Mouse (Mus musculus): ENCODE results near the gene Chrna3.

Chrna3 gene

GRCm38 (mm10) chr9:55026275-55026663 is at the start of gene Chrna3:
Gene Chrna3, minus strand, starts transcription at chr9:55026562.
- peak; percentile 27 to 56 for DNase-seq (ENCODE audit: inconsistent age in 2 of 2, low spot score in 1 of 2)

- no peak for DNase-seq (ENCODE audit: inconsistent age in 2 of 2, low spot score in 1 of 2)
Measured at GRCm38 (mm10) chr9:55067965-55068265, 41.6 kb upstream of the Chrna3 start.

GRCm38 (mm10) chr9:55067260-55067964 is 41.0 kb upstream of the Chrna3 start:
- peak; percentile 46 to 59 for DNase-seq (ENCODE audit: inconsistent age in 2 of 2, low spot score in 1 of 2)

- no peak for DNase-seq (ENCODE audit: inconsistent age in 2 of 2, low spot score in 1 of 2)
Measured at GRCm38 (mm10) chr9:55065241-55065640, 38.9 kb upstream of the Chrna3 start.

- DNase-seq (ENCODE audit: inconsistent age in 2 of 2, low spot score in 1 of 2), result no peak
Measured at GRCm38 (mm10) chr9:55058067-55058466, 31.7 kb upstream of the Chrna3 start.

- DNase-seq (ENCODE audit: inconsistent age in 2 of 2, low spot score in 1 of 2), result no peak
Measured at GRCm38 (mm10) chr9:55055386-55055930, 29.1 kb upstream of the Chrna3 start.

- peak; percentile 24 to 65 for DNase-seq (ENCODE audit: inconsistent age in 2 of 2, low spot score in 1 of 2)
Measured at GRCm38 (mm10) chr9:55048211-55048880, 22.0 kb upstream of the Chrna3 start, which contains the start of gene Chrnb4. Gene Chrnb4, minus strand, starts transcription at chr9:55048779.

GRCm38 (mm10) chr9:55046764-55047163 is 20.4 kb upstream of the Chrna3 start:
- DNase-seq (ENCODE audit: inconsistent age in 2 of 2, low spot score in 1 of 2), result peak in 1 of 2 experiments; percentile 39

- DNase-seq (ENCODE audit: inconsistent age in 2 of 2, low spot score in 1 of 2), result no peak
Measured at GRCm38 (mm10) chr9:55045001-55045400, 18.6 kb upstream of the Chrna3 start.

GRCm38 (mm10) chr9:55043688-55044087 is 17.3 kb upstream of the Chrna3 start:
- no peak for DNase-seq (ENCODE audit: inconsistent age in 2 of 2, low spot score in 1 of 2)

- no peak for DNase-seq (ENCODE audit: inconsistent age in 2 of 2, low spot score in 1 of 2)
Measured at GRCm38 (mm10) chr9:55041389-55041788, 15.0 kb upstream of the Chrna3 start.

- DNase-seq (ENCODE audit: inconsistent age in 2 of 2, low spot score in 1 of 2), result no peak
Measured at GRCm38 (mm10) chr9:55039983-55040382, 13.6 kb upstream of the Chrna3 start.

GRCm38 (mm10) chr9:55038948-55039347 is 12.6 kb upstream of the Chrna3 start:
- no peak for DNase-seq (ENCODE audit: inconsistent age in 2 of 2, low spot score in 1 of 2)

GRCm38 (mm10) chr9:55031435-55032167 is 5.2 kb upstream of the Chrna3 start:
- no peak for DNase-seq (ENCODE audit: inconsistent age in 2 of 2, low spot score in 1 of 2)

- DNase-seq (ENCODE audit: inconsistent age in 2 of 2, low spot score in 1 of 2), result peak in 1 of 2 experiments; percentile 40
Measured at GRCm38 (mm10) chr9:55025534-55026274, 658 bp downstream of the Chrna3 start.

- DNase-seq (ENCODE audit: inconsistent age in 2 of 2, low spot score in 1 of 2), result peak; percentile 75 to 94
Measured at GRCm38 (mm10) chr9:55023902-55024583, 2.3 kb downstream of the Chrna3 start.

- DNase-seq (ENCODE audit: inconsistent age in 2 of 2, low spot score in 1 of 2), result no peak
Measured at GRCm38 (mm10) chr9:55023326-55023725, 3.0 kb downstream of the Chrna3 start.

- DNase-seq (ENCODE audit: inconsistent age in 2 of 2, low spot score in 1 of 2), result no peak
Measured at GRCm38 (mm10) chr9:55016926-55017325, 9.4 kb downstream of the Chrna3 start.

GRCm38 (mm10) chr9:55010588-55011350 is 15.6 kb downstream of the Chrna3 start:
- DNase-seq (ENCODE audit: inconsistent age in 2 of 2, low spot score in 1 of 2), result peak in 1 of 2 experiments; percentile 52

GRCm38 (mm10) chr9:55009692-55010091 is 16.7 kb downstream of the Chrna3 start:
- no peak for DNase-seq (ENCODE audit: inconsistent age in 2 of 2, low spot score in 1 of 2)
